Mouse (Mus musculus) heart, postnatal 14 days (tissue): ENCODE measurements around the gene Xrra1. TPM values are rescaled to one million over a fixed set of nuclear protein-coding genes. Genes with fewer than 3 reads are reported as not detected.
"Not testable (repeated sequence)": the region's sequence is repeated elsewhere in the genome, so short reads cannot be mapped to it uniquely, and the experiment has no call there.

Experiments
- DNase-seq, 2 experiments: peaks; one replicate each; pipeline ENCODE4 v3.0.0; 2021 to 2022
- intact Hi-C: fragments of 180-260 bp; cut with DNase I; formaldehyde crosslinking; loops from one replicate; pipeline ENCODE4 v1.15.1; 2025
- long read RNA-seq, 2 experiments: library from polyadenylated mRNA; stranded (forward); transcript quantifications; one replicate each; pipeline ENCODE4 v2.0.0; 2021
- total RNA-seq, 2 experiments: library from RNA; stranded (reverse); gene quantifications; 2 replicates each; pipeline ENCODE4 v1.2.3; 2021

The Xrra1 gene
- 1 to 10 TPM in 1 of 2 experiments, not detected in 1; 1.1 TPM for total RNA-seq
- long read RNA-seq, experiment 1, partial matches to known transcripts = 0 of 4 reads
- long read RNA-seq, experiment 1, other reads (novel, unspliced or antisense) = 4 of 4 reads
- long read RNA-seq, experiment 2 = 0 reads

GRCm38 (mm10) chr7:99858813-99859585 is at the start of gene Xrra1:
Gene Xrra1, plus strand, starts transcription at chr7:99859116.
- intact Hi-C loops = no loop called here

GRCm38 (mm10) chr7:99810814-99811213 is 48.1 kb upstream of the Xrra1 start:
- intact Hi-C loops = no loop called here
- DNase-seq = no peak

More at GRCm38 (mm10) chr7:99858813-99859585, at the start of gene Xrra1:
- DNase-seq = peak; percentile 93 to 95

- intact Hi-C loops = no loop called here
- no peak for DNase-seq
These were observed 47.3 kb upstream of the Xrra1 start for GRCm38 (mm10) chr7:99811661-99812060.

- DNase-seq = peak; percentile 31 to 61
- intact Hi-C loops = loop anchor here (1.0 kb wide), 1 partner anchor 63 kb away; no protein-coding TSS in a partner anchor
These were observed 45.5 kb upstream of the Xrra1 start for GRCm38 (mm10) chr7:99813394-99813793.

- DNase-seq, intact Hi-C loops: not testable (repeated sequence)
These were observed 40.7 kb upstream of the Xrra1 start for GRCm38 (mm10) chr7:99818181-99818725.

- no peak for DNase-seq
- intact Hi-C loops = no loop called here
These were observed 37.0 kb upstream of the Xrra1 start for GRCm38 (mm10) chr7:99821953-99822352.

- no peak for DNase-seq
- intact Hi-C loops = no loop called here
These were observed 36.5 kb upstream of the Xrra1 start for GRCm38 (mm10) chr7:99822426-99822825.

- DNase-seq = no peak
- intact Hi-C loops = no loop called here
These were observed 35.8 kb upstream of the Xrra1 start for GRCm38 (mm10) chr7:99823045-99823663.

GRCm38 (mm10) chr7:99824649-99825483 is 34.0 kb upstream of the Xrra1 start:
- DNase-seq = no peak
- intact Hi-C loops = loop anchor here (5.0 kb wide), 1 partner anchor 37 kb away; the partner anchor contains the start of gene Spcs2

GRCm38 (mm10) chr7:99825511-99825910 is 33.4 kb upstream of the Xrra1 start:
- DNase-seq = no peak
- intact Hi-C loops = loop anchor here (5.0 kb wide), 1 partner anchor 37 kb away; the partner anchor contains the start of gene Spcs2

- intact Hi-C loops = loop anchor here (5.0 kb wide), 1 partner anchor 36 kb away; the partner anchor contains the start of gene Spcs2
- DNase-seq = no peak
These were observed 32.8 kb upstream of the Xrra1 start for GRCm38 (mm10) chr7:99826096-99826495.

- intact Hi-C loops = loop anchor here (5.0 kb wide), 1 partner anchor 34 kb away; the partner anchor contains the start of gene Spcs2
These were observed 30.8 kb upstream of the Xrra1 start, which contains the start of gene Neu3 for GRCm38 (mm10) chr7:99828083-99828570. Gene Neu3, minus strand, starts transcription at chr7:99828417.

GRCm38 (mm10) chr7:99833115-99833845 is 25.6 kb upstream of the Xrra1 start:
- intact Hi-C loops = no loop called here
- DNase-seq = no peak

More at GRCm38 (mm10) chr7:99828083-99828570, 30.8 kb upstream of the Xrra1 start, which contains the start of gene Neu3:
- peak; percentile 92 to 96 for DNase-seq

- intact Hi-C loops = no loop called here
- no peak for DNase-seq
These were observed 25.1 kb upstream of the Xrra1 start for GRCm38 (mm10) chr7:99833846-99834222.

- intact Hi-C loops = no loop called here
- DNase-seq = no peak
These were observed 24.5 kb upstream of the Xrra1 start for GRCm38 (mm10) chr7:99834314-99834853.

- no peak for DNase-seq
- intact Hi-C loops = no loop called here
These were observed 22.1 kb upstream of the Xrra1 start for GRCm38 (mm10) chr7:99836781-99837180.

GRCm38 (mm10) chr7:99837358-99838071 is 21.4 kb upstream of the Xrra1 start:
- intact Hi-C loops = no loop called here
- DNase-seq = no peak

GRCm38 (mm10) chr7:99838241-99838640 is 20.7 kb upstream of the Xrra1 start:
- DNase-seq = no peak
- intact Hi-C loops = no loop called here
